Mouse (Mus musculus): ENCODE results near the gene C030005K15Rik. TPM values are rescaled to one million over a fixed set of nuclear protein-coding genes. Genes with fewer than 3 reads are reported as not detected.
A peak's percentile ranks its signal among the peaks of the same experiment; 100 is the strongest.
"Not testable (repeated sequence)": the region's sequence is repeated elsewhere in the genome, so short reads cannot be mapped to it uniquely, and the experiment has no call there.

C030005K15Rik gene
- polyA plus RNA-seq (2014; fragmentation: Nextera tagmentation; extraction: Ambion mirVana), result not detected in 2 replicates

DNA sequence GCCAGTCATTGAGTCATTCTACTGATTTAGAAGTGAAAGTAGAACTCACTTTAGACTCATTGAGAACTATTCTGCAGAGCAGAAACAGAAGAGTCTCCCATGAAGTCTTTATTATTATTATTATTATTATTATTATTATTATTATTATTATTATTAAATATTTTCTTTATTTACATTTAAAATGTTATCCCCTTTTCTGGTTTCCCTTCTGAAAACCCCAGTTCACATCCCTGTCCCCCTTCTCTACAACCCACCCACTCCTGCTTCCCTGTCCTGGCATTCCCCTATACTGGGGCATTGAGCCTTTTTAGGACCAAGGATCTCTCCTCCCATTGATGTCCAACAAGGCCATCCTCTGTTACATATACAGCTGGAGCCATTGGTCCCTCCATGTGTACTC is at the start of gene C030005K15Rik:
Gene C030005K15Rik, minus strand, starts transcription at position 101 of the 400 bp plus-strand sequence.
- H3K9ac ChIP-seq (ENCODE audit: low read depth, low read length); H3K4me3 ChIP-seq (ENCODE audit: low read depth, low read length); ATAC-seq (ENCODE audit: low read depth); H3K27me3 ChIP-seq (replicated peaks; ENCODE audit: control insufficient read depth, insufficient read depth, low read length); H3K4me1 ChIP-seq (ENCODE audit: control insufficient read depth, insufficient read depth, low read length); H3K36me3 ChIP-seq (ENCODE audit: control insufficient read depth, insufficient read depth, low read length); H3K27ac ChIP-seq (replicated peaks; ENCODE audit: low read depth, low read length); H3K4me2 ChIP-seq (ENCODE audit: low read depth, low read length); H3K9me3 ChIP-seq (ENCODE audit: control insufficient read depth, low read length); DNase-seq (ENCODE audit: low spot score): not testable (repeated sequence)

DNA sequence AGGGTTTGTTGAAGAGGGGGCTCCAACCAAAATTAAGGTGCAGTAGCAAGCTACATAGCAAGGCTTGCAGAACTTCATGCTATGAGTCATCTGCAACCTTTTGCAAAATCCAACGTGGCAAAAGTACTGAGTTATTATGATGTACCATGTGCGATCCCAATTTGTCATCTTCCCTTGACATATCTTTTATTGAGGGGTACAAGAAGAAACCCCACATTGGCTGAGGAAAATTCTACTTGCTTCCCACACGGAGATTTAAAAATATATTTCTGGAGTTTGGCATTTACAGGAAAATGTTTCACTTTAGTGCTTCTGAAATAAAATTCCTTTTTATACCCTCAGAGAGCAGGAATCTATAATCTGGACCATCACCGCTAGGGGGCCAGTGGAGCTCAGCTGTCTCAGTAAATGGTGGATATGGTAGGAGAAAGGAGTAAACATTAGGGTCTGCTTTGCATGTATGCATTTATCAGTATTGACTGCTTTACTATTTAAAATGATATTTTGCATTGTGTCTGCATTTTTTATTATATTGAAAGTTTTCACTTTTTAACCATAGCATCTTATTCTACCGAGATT is 41.7 kb upstream of the C030005K15Rik start:
- ATAC-seq (ENCODE audit: low read depth) (no peak), DNase-seq (ENCODE audit: low spot score) (peak; percentile 25)
- no peaks in the 10 kb centered on the region for H3K4me1 ChIP-seq (ENCODE audit: control insufficient read depth, insufficient read depth, low read length)
- 62% methylated on average over 5 of the region's 5 CpGs for WGBS
- no peak overlapping the region for H3K9ac ChIP-seq (ENCODE audit: low read depth, low read length)
- no peak overlapping the region for H3K4me3 ChIP-seq (ENCODE audit: low read depth, low read length)
- no peak overlapping the region for H3K27ac ChIP-seq (replicated peaks; ENCODE audit: low read depth, low read length)
- no peak overlapping the region for H3K4me2 ChIP-seq (ENCODE audit: low read depth, low read length)
- no peaks in the 10 kb centered on the region for H3K27me3 ChIP-seq (replicated peaks; ENCODE audit: control insufficient read depth, insufficient read depth, low read length)
- H3K9me3 ChIP-seq (ENCODE audit: control insufficient read depth, low read length), result no peaks in the 10 kb centered on the region
- no peaks in the 10 kb centered on the region for H3K36me3 ChIP-seq (ENCODE audit: control insufficient read depth, insufficient read depth, low read length)

GRCm38 (mm10) chr10:97753821-97754220 is 27.3 kb upstream of the C030005K15Rik start:
- no peaks in the 10 kb centered on the region for H3K4me1 ChIP-seq (ENCODE audit: control insufficient read depth, insufficient read depth, low read length)
- no peak overlapping the region for H3K4me3 ChIP-seq (ENCODE audit: low read depth, low read length)
- no peak for DNase-seq (ENCODE audit: low spot score)
- ATAC-seq (ENCODE audit: low read depth), result no peak
- 78% methylated on average over 4 of the region's 4 CpGs for WGBS
- H3K9ac ChIP-seq (ENCODE audit: low read depth, low read length), result no peak overlapping the region
- H3K27me3 ChIP-seq (replicated peaks; ENCODE audit: control insufficient read depth, insufficient read depth, low read length), result no peaks in the 10 kb centered on the region
- no peak overlapping the region for H3K4me2 ChIP-seq (ENCODE audit: low read depth, low read length)
- H3K9me3 ChIP-seq (ENCODE audit: control insufficient read depth, low read length), result no peaks in the 10 kb centered on the region
- H3K36me3 ChIP-seq (ENCODE audit: control insufficient read depth, insufficient read depth, low read length), result no peaks in the 10 kb centered on the region
- H3K27ac ChIP-seq (replicated peaks; ENCODE audit: low read depth, low read length), result no peak overlapping the region

- Histone ChIP-seq H3K9ac (ENCODE audit: low read depth, low read length) (no peak overlapping the region), H3K4me2 (ENCODE audit: low read depth, low read length) (no peak overlapping the region), H3K4me3 (ENCODE audit: low read depth, low read length) (no peak overlapping the region), H3K27ac (replicated peaks; ENCODE audit: low read depth, low read length) (no peak overlapping the region), H3K27me3 (replicated peaks; ENCODE audit: control insufficient read depth, insufficient read depth, low read length) (no peaks in the 10 kb centered on the region), H3K4me1 (ENCODE audit: control insufficient read depth, insufficient read depth, low read length) (no peaks in the 10 kb centered on the region), H3K9me3 (ENCODE audit: control insufficient read depth, low read length) (no peaks in the 10 kb centered on the region), H3K36me3 (ENCODE audit: control insufficient read depth, insufficient read depth, low read length) (no peaks in the 10 kb centered on the region)
- DNase-seq (ENCODE audit: low spot score), result no peak
- 62% methylated on average over 3 of the region's 3 CpGs for WGBS
- ATAC-seq (ENCODE audit: low read depth), result no peak
These were observed 20.7 kb upstream of the C030005K15Rik start for GRCm38 (mm10) chr10:97747231-97747630.

DNA sequence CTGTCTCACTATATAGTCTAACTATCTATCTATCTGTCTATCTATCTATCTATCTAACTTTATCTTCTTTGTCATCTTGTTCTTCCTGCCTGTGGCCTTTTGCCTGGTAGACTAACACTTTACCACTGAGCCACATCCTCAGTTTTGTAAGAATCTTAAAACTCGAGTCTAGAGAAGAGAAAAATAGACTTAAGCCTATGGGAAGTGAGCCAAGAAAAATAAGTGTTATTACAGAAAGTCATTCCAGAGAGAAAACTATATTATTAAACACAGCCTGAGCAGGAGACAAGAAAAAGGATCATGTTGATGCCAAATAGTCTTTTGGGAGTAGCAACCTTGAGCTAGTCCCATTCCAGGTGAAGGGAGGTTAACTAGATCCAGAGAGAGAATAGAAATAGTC is 626 bp downstream of the C030005K15Rik start:
- DNase-seq (ENCODE audit: low spot score), result peak; percentile 65
- Histone ChIP-seq H3K9ac (ENCODE audit: low read depth, low read length) (no peak overlapping the region), H3K27ac (replicated peaks; ENCODE audit: low read depth, low read length) (no peak overlapping the region), H3K4me2 (ENCODE audit: low read depth, low read length) (no peak overlapping the region), H3K4me3 (ENCODE audit: low read depth, low read length) (no peak overlapping the region), H3K27me3 (replicated peaks; ENCODE audit: control insufficient read depth, insufficient read depth, low read length) (no peaks in the 10 kb centered on the region), H3K9me3 (ENCODE audit: control insufficient read depth, low read length) (no peaks in the 10 kb centered on the region), H3K4me1 (ENCODE audit: control insufficient read depth, insufficient read depth, low read length) (no peaks in the 10 kb centered on the region), H3K36me3 (ENCODE audit: control insufficient read depth, insufficient read depth, low read length) (no peaks in the 10 kb centered on the region)
- 19% methylated on average over 1 of the region's 1 CpGs for WGBS
- no peak for ATAC-seq (ENCODE audit: low read depth)

- Histone ChIP-seq H3K4me3 (ENCODE audit: low read depth, low read length) (no peak overlapping the region), H3K9me3 (ENCODE audit: control insufficient read depth, low read length) (no peaks in the 10 kb centered on the region), H3K27me3 (replicated peaks; ENCODE audit: control insufficient read depth, insufficient read depth, low read length) (no peaks in the 10 kb centered on the region), H3K4me1 (ENCODE audit: control insufficient read depth, insufficient read depth, low read length) (no peaks in the 10 kb centered on the region), H3K27ac (replicated peaks; ENCODE audit: low read depth, low read length) (no peak overlapping the region), H3K4me2 (ENCODE audit: low read depth, low read length) (no peak overlapping the region), H3K9ac (ENCODE audit: low read depth, low read length) (no peak overlapping the region), H3K36me3 (ENCODE audit: control insufficient read depth, insufficient read depth, low read length) (no peaks in the 10 kb centered on the region)
- no peak for DNase-seq (ENCODE audit: low spot score)
- ATAC-seq (ENCODE audit: low read depth), result no peak
- WGBS, result 93% methylated on average over 9 of the region's 9 CpGs
These were observed 3.8 kb downstream of the C030005K15Rik start for GRCm38 (mm10) chr10:97722709-97723108.

DNA sequence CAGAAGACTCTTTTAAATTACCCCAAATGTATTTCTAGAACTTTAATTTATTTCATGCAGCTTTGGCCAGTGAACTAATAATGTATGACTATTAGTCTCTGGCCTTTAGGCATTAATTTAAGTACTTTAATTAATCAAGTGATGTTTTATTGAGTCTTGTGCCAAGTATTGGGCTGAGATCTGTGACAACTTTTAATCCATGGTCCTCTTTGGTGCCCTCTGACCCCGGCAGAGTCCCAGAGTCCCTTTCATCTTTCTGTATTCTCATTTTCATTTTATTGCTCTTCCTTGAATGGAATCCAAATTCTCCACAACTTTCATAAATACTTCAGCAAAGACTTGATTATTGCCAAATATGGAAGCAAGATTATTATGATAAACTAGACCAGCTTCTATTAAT is 5.9 kb downstream of the C030005K15Rik start:
- H3K27me3 ChIP-seq (replicated peaks; ENCODE audit: control insufficient read depth, insufficient read depth, low read length), result no peaks in the 10 kb centered on the region
- ATAC-seq (ENCODE audit: low read depth) (no peak), DNase-seq (ENCODE audit: low spot score) (no peak)
- no peak overlapping the region for H3K4me3 ChIP-seq (ENCODE audit: low read depth, low read length)
- no peaks in the 10 kb centered on the region for H3K4me1 ChIP-seq (ENCODE audit: control insufficient read depth, insufficient read depth, low read length)
- no peaks in the 10 kb centered on the region for H3K36me3 ChIP-seq (ENCODE audit: control insufficient read depth, insufficient read depth, low read length)
- H3K9me3 ChIP-seq (ENCODE audit: control insufficient read depth, low read length), result no peaks in the 10 kb centered on the region
- H3K27ac ChIP-seq (replicated peaks; ENCODE audit: low read depth, low read length), result no peak overlapping the region
- 64% methylated on average over 1 of the region's 1 CpGs for WGBS
- no peak overlapping the region for H3K9ac ChIP-seq (ENCODE audit: low read depth, low read length)
- no peak overlapping the region for H3K4me2 ChIP-seq (ENCODE audit: low read depth, low read length)

GRCm38 (mm10) chr10:97718021-97718420 is 8.5 kb downstream of the C030005K15Rik start:
- Histone ChIP-seq H3K27ac (replicated peaks; ENCODE audit: low read depth, low read length) (no peak overlapping the region), H3K36me3 (ENCODE audit: control insufficient read depth, insufficient read depth, low read length) (no peaks in the 10 kb centered on the region), H3K9ac (ENCODE audit: low read depth, low read length) (no peak overlapping the region), H3K9me3 (ENCODE audit: control insufficient read depth, low read length) (no peaks in the 10 kb centered on the region), H3K4me2 (ENCODE audit: low read depth, low read length) (no peak overlapping the region), H3K4me3 (ENCODE audit: low read depth, low read length) (no peak overlapping the region), H3K27me3 (replicated peaks; ENCODE audit: control insufficient read depth, insufficient read depth, low read length) (no peaks in the 10 kb centered on the region), H3K4me1 (ENCODE audit: control insufficient read depth, insufficient read depth, low read length) (no peaks in the 10 kb centered on the region)
- 59% methylated on average over 2 of the region's 2 CpGs for WGBS
- DNase-seq (ENCODE audit: low spot score), result no peak
- ATAC-seq (ENCODE audit: low read depth), result no peak

- Histone ChIP-seq H3K9me3 (ENCODE audit: control insufficient read depth, low read length) (no peaks in the 10 kb centered on the region), H3K36me3 (ENCODE audit: control insufficient read depth, insufficient read depth, low read length) (no peaks in the 10 kb centered on the region), H3K4me1 (ENCODE audit: control insufficient read depth, insufficient read depth, low read length) (no peaks in the 10 kb centered on the region), H3K4me2 (ENCODE audit: low read depth, low read length) (no peak overlapping the region), H3K27ac (replicated peaks; ENCODE audit: low read depth, low read length) (no peak overlapping the region), H3K27me3 (replicated peaks; ENCODE audit: control insufficient read depth, insufficient read depth, low read length) (no peaks in the 10 kb centered on the region), H3K4me3 (ENCODE audit: low read depth, low read length) (no peak overlapping the region), H3K9ac (ENCODE audit: low read depth, low read length) (no peak overlapping the region)
- no peak for ATAC-seq (ENCODE audit: low read depth)
- 67% methylated on average over 1 of the region's 1 CpGs for whole genome bisulfite sequencing
- no peak for DNase-seq (ENCODE audit: low spot score)
These were observed 9.3 kb downstream of the C030005K15Rik start for GRCm38 (mm10) chr10:97717233-97717632.

Data from embryonic facial prominence, embryonic 14.5 days (tissue).